Mouse (Mus musculus) heart, adult 2 months (tissue): Measurements from ENCODE around the gene Eml6.

ENCODE experiments used
- CTCF ChIP-seq: fragments of 200-600 bp; IDR thresholded peaks from 2 replicates; pipeline ENCODE4 v1.8.1; 2022; ENCODE audit warnings: antibody characterized with exemption, mild to moderate bottlenecking, moderate library complexity
- POLR2A ChIP-seq: fragments of 200-500 bp; IDR thresholded peaks from 2 replicates; pipeline ENCODE4 v1.6.1; 2011; ENCODE audit warnings: mild to moderate bottlenecking, low read depth, low read length, control low read depth; ENCODE audit not compliant: insufficient read depth

DNA sequence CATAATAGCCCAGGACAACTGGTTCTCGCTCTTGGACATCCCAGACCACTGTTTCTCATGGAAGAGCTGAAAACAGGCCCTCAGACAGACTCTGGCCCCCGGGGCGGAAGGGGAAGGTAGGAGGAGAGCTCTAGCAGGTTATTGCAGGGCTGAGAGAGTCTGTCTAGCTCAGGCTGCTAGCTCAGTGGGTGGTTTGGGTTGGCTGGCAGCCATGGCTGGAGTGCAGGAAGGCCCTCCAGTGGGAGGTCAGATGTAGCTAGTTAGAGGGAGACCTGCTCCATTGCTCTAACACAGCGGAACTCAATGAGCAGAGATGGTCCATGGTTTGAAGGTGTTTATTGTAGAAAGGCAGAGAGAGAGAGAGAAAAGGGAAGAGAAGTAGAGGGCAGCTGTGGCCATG, 112.7 kb downstream of the Eml6 start:
- TF ChIP-seq POLR2A = no peak
- TF ChIP-seq CTCF = no peak
